Mouse (Mus musculus) ES-E14 (cell line): ENCODE data around the gene Mtcl1.

Source experiments
- CHD2 ChIP-seq: IDR thresholded peaks from 2 replicates; pipeline ENCODE4 v1.6.1; 2014; ENCODE audit warnings: mild to moderate bottlenecking, low read depth, low read length, inconsistent platforms
- HCFC1 ChIP-seq: IDR thresholded peaks from 2 replicates; pipeline ENCODE4 v1.6.1; 2012; ENCODE audit warnings: low read length, inconsistent platforms, borderline replicate concordance; ENCODE audit not compliant: insufficient read depth
- MAFK ChIP-seq: IDR thresholded peaks from 2 replicates; pipeline ENCODE4 v1.6.1; 2014; ENCODE audit warnings: mild to moderate bottlenecking, low read depth, low read length, inconsistent platforms; ENCODE audit not compliant: insufficient read depth
- ZC3H11A ChIP-seq: IDR thresholded peaks from 2 replicates; pipeline ENCODE4 v1.6.1; 2012; ENCODE audit warnings: low read depth, mild to moderate bottlenecking, inconsistent platforms, low read length, borderline replicate concordance
- ZNF384 ChIP-seq: IDR thresholded peaks from 2 replicates; pipeline ENCODE4 v1.6.1; 2012; ENCODE audit warnings: low read depth, low read length, inconsistent platforms

DNA sequence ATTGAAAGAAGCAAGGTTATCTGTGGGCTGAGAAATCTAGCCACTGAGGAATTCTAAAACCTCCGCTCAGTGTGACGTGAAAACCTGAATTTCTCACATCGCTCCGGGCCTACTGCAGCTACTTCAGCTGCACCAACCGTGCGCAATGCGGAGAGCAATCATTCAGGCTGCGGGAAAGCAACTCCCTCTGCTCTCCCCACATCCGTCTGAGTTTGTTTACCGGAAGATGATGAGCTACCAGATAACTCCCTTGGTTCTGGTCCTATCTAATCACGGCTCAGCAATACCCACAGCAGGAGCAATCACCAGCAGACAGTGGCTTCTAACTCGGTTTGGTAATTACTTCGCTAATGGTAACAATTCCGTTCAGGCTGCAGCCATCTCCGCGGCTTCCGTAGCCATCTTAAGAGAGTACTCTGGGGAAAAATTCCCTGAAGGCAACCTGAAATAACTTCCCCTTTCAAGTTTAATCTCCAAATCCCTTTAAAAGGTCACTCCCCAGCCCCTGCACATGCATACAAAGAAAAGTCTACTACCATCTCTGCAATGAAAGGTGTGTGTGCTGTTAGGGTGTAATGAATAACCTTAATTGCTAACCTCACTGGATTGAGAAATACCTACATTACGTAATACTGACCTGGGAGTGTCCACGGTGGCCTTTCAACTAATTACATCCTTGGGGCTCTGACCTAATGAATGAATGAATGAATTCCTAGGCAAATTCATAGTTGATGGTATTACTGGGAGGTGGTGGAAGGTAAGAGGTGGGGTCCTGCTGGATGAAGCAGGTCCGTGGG lies 96.5 kb downstream of the Mtcl1 start:
- no peak for TF ChIP-seq ZC3H11A
- TF ChIP-seq ZNF384: no peak
- TF ChIP-seq HCFC1: no peak
- no peak for TF ChIP-seq CHD2
- TF ChIP-seq MAFK: no peak
